Mouse (Mus musculus) fibroblast of lung, adult 2 months (primary cell): ENCODE results near the gene Rab3c.

Source experiments
- DNase-seq: peaks from one replicate; pipeline ENCODE4 v3.0.0-alpha.2; 2011; ENCODE audit warnings: low read depth

Gene Rab3c

GRCm38 (mm10) chr13:110190039-110190438 lies 90.8 kb downstream of the Rab3c start:
- no peak for DNase-seq

- DNase-seq: no peak
Observed at GRCm38 (mm10) chr13:110184963-110185685, 95.7 kb downstream of the Rab3c start.

GRCm38 (mm10) chr13:110175651-110176050 lies 105.1 kb downstream of the Rab3c start:
- no peak for DNase-seq

- no peak for DNase-seq
Observed at GRCm38 (mm10) chr13:110169669-110170068, 111.1 kb downstream of the Rab3c start.

- DNase-seq: no peak
Observed at GRCm38 (mm10) chr13:110169152-110169551, 111.6 kb downstream of the Rab3c start.

- no peak for DNase-seq
Observed at GRCm38 (mm10) chr13:110168570-110168969, 112.2 kb downstream of the Rab3c start.

GRCm38 (mm10) chr13:110166622-110167330 lies 114.0 kb downstream of the Rab3c start:
- no peak for DNase-seq

GRCm38 (mm10) chr13:110159980-110160379 lies 120.8 kb downstream of the Rab3c start:
- no peak for DNase-seq

GRCm38 (mm10) chr13:110158588-110159519 lies 121.9 kb downstream of the Rab3c start:
- DNase-seq: no peak

GRCm38 (mm10) chr13:110145545-110145944 lies 135.3 kb downstream of the Rab3c start:
- DNase-seq: no peak

- DNase-seq: no peak
Observed at GRCm38 (mm10) chr13:110145019-110145418, 135.8 kb downstream of the Rab3c start.

GRCm38 (mm10) chr13:110139339-110139738 lies 141.5 kb downstream of the Rab3c start:
- no peak for DNase-seq

- no peak for DNase-seq
Observed at GRCm38 (mm10) chr13:110138644-110139043, 142.2 kb downstream of the Rab3c start.

- DNase-seq: no peak
Observed at GRCm38 (mm10) chr13:110127613-110128258, 153.1 kb downstream of the Rab3c start.

GRCm38 (mm10) chr13:110122825-110123224 lies 158.0 kb downstream of the Rab3c start:
- DNase-seq: no peak

- no peak for DNase-seq
Observed at GRCm38 (mm10) chr13:110116892-110117291, 163.9 kb downstream of the Rab3c start.

- DNase-seq: no peak
Observed at GRCm38 (mm10) chr13:110116316-110116715, 164.5 kb downstream of the Rab3c start.

GRCm38 (mm10) chr13:110114870-110115645 lies 165.7 kb downstream of the Rab3c start:
- no peak for DNase-seq

- no peak for DNase-seq
Observed at GRCm38 (mm10) chr13:110113711-110114110, 167.1 kb downstream of the Rab3c start.

- DNase-seq: no peak
Observed at GRCm38 (mm10) chr13:110097424-110098050, 183.3 kb downstream of the Rab3c start.

GRCm38 (mm10) chr13:110094998-110095397 lies 185.8 kb downstream of the Rab3c start:
- no peak for DNase-seq
